Mouse (Mus musculus): ENCODE measurements around the gene Bax. TPM values are rescaled to one million over a fixed set of nuclear protein-coding genes. Genes with fewer than 3 reads are reported as not detected.

Gene Bax
- 100 to 1,000 TPM; 303 to 346 TPM for polyA plus RNA-seq (2017; shearing (Covaris generic))

DNA sequence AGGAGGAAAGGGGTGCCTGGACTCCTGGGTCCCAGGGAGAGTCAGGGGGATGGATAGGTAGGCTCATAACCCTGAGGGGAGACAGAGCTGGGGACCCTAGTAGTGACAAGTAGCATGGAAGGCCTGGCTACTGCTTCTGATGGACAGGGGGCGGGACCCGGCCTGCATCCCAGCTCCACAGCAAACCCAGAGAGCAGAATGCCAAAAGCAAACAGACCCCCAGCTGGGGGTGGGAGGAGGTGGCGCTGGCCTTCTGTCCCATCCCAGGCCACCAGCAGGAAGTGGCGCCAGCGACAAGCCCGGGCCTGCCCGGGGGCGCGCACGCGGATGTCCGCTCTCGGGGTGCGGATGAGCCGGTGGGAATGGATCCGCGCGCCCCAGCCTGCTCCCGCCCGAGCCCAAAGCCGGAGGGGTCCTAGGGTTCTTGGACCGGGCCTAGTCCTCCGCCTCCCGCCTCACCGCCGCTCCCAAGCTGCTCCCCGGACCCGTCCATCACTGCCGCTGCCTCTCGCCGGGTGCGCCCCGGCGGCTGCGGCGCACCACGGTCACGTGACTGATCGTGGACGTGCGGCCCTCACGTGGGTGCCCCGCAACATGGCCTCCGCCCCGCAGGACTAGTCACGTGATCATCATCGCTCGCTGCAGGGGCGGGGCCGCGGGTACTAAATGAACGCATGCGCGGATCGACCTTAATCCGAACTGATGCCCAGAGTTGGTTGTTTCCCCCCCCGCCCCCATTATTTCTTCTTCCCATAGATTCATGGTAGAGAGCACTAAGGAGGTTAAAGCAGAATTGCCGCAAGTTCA, at the start of gene Bax:
Bax (minus strand) TSS at position 616 of the 807 bp plus-strand sequence.

DNA sequence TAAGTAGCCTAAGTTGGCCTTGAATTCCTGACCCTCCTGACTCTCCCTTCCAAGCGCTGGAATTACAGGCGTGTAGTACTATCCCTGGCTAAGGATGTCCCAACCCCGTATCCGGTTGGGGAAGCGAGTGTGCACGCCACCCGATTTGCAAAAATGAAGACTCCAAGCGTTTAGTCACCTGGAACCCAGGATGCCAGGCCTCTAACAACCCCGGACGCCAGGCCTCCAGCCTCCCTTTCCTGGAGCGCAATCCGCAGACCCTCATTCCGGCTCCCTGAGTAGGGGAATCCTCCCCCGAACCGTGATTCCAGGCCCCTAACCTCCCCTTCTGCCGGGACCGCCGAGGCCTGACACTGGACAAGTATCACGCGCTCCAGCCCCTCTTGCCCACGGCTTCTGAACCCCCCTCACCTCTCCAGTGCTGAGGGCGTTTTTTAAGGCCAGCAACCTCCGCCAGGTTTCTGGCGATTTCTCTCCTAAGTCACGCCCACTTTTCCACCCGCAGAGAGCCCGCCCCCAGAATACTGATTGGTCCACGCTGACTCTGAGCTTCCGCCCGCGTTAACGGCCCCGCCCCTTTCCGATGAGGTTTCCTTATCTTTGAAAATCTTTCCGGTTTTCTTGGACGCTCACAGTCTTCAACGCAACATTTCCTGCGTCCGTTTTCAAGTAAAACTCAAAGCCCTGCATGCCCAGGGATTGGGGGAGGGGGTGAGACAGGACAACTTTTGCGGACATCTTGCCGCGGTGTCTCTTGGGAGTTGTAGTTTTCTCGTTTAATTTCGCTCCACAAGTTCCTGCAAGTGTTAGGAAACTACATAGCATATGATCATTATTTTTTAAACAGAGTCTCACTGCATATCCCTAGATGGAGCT, 43.5 kb upstream of the Bax start, which contains the start of gene Nucb1:
Nucb1 (minus strand) TSS at position 495 of the 876 bp plus-strand sequence.

DNA sequence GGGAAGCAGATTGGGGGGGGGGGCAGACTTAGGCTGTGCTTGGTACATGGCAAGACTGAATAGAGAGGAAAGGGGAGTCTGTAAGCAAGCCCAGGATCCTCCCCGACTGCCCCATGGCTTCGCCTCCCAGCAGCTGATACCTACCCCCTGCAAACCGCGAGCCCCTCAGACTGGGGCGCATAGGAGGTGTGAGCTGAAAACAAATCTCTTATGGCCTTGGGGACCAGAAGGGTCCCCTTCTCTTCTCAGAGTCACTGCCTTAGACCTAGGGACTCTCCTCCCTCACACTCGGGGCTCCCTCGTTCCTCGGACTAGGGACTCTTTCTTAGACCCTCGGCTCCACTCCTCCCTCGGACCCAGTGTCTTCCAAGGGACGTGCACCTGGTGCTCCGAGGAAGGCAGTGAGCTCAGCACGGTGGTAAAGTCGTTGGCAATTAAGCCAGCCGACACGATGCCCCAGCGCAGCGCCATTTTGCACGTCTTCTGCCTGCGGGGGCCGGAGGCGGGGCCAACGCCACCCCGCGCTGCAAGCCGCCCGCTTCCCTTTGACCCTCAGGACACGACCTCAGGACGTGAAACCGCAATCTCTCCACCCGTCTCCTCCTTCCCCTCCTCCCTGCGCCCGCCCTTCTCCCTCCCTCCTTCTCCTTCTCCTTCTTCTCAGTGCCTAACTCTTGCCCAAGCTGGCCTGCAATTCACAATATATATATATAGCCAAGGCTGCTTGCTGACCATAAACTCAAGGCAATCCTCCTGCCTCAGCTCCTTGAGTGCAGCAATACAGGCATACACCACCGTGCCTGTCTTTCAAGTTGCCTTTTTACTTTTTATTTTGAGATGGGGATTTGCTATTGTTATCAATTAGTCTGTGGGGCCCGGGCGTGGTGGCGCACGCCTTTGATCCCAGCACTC, 21.9 kb upstream of the Bax start, which contains the start of gene Dhdh:
Dhdh (minus strand) TSS at position 513 of the 912 bp plus-strand sequence.

DNA sequence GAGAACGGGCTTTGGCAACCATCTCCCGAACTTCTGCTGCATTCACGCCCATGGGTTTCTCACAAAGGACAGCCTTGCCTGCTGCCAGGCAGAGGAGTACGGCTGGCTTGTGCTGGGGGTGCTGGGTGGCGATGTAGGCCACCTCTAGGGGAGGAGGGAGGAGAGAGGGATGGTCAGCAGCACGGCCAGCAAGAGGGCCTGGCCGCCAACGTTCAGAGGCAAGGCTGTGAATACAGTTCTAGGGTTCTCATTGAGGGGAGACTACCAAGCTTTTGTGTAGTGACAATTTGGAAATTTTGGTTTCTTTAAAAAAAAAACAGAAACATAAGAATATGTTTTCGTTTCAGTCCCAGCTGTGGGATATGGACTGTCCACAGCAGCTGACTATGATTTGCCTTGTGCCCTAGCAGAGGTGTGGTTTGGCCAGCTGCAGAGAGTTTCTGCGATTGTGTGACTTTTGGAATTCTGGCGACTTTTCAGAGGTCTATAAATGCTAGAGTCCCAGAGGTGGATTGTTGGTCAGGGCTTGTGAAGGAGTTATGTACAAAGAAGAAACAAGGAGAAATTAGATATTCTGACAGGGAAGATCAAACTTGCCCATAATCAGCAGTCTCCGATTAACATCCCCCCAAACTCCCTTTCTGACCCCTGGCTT, 20.2 kb upstream of the Bax start, which contains the start of gene Gm45808:
Gm45808 (minus strand) TSS at position 51 of the 655 bp plus-strand sequence.

DNA sequence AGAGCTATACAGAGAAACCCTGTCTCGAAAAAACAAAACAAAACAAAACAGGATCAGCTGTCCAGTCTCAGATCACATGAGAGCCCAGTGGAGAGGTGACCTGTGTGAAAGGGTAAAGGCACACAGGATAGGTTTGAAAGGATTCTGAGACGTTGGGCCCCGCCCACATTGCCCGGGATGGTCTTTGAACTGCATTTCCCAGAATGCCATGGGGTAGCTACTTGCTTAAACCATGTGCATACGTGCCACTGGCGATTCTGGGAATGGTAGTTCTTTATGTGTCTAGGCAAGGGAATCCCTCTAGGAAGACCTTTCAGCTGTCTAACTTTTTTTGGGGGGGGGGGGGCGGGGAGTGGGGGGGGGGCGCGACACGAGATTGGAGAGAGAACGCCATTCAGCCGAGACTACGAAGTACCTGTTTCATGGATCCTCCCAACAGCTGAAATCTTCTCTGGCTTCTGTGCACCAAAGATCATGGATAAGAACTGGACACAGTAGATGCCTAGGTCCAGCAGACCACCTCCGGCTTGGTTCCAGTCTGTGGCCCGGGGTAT, 14.8 kb upstream of the Bax start, which contains the start of gene Tulp2:
Tulp2 (plus strand) TSS at position 504 of the 554 bp plus-strand sequence.

DNA sequence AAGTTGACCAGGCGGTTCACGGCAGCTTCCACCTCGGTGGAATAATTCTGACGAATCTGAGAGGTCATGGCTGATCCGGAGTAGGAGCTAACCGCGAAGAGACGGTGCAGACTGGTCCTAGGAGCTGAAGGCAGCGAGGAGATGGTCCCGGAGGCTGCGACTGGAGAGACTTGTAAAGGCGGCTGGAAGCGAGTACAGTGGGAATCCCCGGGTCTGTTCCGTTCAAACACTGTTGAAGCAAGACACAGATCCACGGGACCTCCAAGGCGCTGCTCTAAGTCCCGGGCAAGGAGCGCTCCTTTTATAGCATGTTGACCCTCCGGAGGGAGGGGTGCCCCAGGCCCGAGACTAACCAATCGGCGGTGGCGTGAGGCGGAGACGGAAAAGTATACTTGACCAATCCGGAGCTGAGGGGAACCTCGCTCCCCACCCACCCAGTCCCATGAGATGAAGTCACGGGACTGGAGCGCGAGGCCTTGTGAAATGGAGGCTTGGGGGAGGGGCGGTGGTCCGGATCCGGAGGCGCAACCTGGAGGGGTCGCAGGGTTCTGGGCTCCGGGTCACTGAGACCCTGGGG, 7.0 kb downstream of the Bax start, which contains the start of gene Ftl1:
Ftl1 (minus strand) TSS at position 321 of the 577 bp plus-strand sequence.

DNA sequence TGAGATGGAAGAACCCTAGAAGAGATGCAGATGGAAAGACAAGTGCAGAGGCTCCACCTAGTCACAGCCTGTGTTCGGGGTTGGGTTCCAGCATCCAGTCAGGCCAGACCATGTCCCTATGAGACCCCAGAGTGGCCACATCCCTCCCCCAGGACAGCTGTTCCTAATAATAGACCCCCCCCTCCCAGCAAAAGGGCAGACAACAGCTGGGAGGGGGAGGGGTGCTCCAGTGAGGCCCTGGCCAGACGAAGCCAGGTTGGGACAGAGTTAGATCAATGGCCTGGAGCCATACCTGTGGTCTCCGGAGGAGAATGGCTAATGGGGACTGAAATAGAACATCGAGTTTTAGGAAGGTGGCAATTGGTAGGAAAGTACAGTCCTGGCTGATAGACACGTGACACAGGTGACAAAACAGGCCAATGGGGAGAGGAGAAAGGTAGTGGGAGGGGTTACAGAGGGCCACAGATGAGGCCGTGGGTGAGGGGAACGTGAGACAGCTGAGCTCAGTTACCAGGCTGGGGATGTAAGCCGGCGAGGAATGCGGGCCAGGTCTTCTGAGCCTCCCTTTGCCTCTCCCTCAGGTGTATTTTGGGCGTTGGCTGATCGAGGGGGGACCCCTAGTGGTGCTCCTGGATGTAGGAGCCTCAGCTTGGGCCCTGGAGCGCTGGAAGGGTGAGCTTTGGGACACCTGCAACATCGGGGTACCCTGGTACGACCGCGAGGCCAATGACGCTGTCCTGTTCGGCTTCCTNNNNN, 29.0 kb downstream of the Bax start, which contains the start of gene Ruvbl2:
Ruvbl2 (minus strand) TSS at position 576 of the 756 bp plus-strand sequence.

DNA sequence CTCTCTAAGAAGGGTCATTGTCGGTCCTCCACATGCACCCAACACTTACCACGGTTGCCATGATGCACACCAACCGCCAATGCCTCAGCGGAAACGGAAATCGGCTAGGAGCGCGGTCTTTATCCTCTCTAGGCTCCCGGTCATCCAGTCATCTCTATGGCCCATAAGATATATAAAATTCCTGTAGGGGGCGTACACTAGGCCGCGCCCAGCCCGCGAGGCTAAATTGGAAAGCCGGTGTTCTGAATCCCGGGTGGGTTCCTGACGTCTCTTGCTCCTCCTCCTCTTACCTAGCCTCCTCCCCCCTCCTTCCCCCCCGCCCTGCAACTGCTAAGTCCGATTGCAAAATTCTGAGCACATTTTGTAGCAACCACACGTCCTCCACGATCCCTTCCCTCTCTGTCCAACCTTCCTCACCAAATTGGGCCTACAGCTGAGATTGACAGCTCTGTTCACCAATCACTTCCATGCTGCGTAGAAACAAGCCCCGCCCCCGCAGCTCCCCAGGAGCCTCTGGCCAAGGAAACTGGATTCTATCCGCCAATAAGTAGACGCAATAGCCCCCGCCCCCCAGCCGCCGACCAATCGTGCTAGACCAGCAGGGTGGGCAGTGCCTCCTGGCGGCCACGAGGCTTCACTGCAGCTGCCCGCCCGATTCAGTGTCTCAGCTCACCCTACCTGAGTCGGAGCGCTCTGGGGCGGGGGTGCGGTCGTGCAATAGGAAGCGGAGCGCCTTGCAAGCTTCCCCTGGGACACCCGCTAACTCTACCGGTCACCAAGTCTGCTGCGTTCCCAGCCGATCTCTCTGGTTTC, 32.3 kb downstream of the Bax start, which contains the start of gene Gys1:
Gys1 (plus strand) TSS at position 642 of the 813 bp plus-strand sequence.

DNA sequence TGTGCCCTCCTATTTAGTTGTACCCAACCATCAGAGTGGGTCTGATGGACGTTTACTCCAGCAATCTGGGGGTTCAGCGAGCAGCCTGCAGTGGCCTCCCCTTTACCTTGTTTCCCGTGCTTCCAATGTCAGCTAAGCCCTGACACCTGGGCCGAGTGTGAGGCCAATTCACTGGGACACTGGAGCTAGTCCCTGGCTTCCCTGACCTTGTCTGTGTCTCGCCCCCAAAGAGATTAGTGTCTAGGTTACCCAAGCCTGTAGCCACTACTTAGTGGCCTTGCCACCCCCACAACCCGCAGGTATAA, 46.1 kb downstream of the Bax start, which contains the start of gene Lhb:
Lhb (plus strand) TSS at position 206 of the 305 bp plus-strand sequence.

DNA sequence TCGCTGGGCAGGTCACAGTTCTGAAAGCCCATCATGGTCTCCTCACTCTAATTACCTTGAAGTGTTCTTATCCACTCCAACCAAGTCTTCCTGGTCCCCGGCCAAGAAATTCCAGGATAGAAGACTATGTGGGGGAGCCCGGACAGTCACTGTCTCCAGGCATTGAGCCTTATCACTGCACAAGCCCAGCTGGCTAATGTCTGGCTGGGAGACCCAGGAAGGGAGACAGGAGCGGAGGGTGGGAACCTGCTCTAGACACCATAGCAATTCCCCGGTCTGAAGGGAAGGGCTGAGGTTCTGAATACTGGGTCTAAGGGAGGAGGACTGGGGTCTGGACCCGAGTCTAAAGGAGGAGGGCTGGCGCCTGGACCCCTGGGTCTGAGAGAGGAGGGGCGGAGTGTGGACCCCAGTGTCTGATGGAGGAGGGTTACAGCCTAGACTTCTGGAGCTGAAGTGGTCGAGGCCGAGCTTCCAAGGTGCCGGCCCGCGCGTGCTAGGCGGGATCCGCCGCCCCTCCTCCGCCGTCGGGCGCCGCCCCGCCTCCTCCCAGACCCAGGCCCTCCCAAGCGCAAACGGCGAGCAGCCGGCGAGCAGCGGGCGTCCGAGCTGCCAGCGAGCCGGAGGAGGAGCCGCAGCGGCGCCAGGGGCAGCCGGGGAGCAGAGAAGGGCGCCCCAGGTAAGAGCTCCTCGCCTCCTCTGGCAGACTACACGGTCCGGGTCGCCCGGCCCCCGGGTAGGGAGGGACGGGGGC, 53.4 kb downstream of the Bax start, which contains the start of gene Ntf5:
Ntf5 (plus strand) TSS at position 583 of the 751 bp plus-strand sequence.

Other genes starting within 250 kb of the Bax start
- 100 to 1,000 TPM; 461 to 714 TPM for gene Cd37, start 227.8 kb downstream of the Bax start, polyA plus RNA-seq (2017; shearing (Covaris generic))
- under 1 TPM in 1 of 2 experiments, not detected in 1; 0.20 TPM for gene Slc6a16, start 225.8 kb downstream of the Bax start, polyA plus RNA-seq (2017; shearing (Covaris generic))
- gene Slc6a21, start 189.4 kb downstream of the Bax start, polyA plus RNA-seq (2017; shearing (Covaris generic)) = under 1 TPM in 1 of 2 experiments, not detected in 1; 0.28 TPM
- 10 to 100 TPM; 12.2 to 16.1 TPM for gene Trpm4, start 133.1 kb downstream of the Bax start, polyA plus RNA-seq (2017; shearing (Covaris generic))
- not detected for gene Hrc, start 131.6 kb downstream of the Bax start, polyA plus RNA-seq (2017; shearing (Covaris generic))
- under 1 TPM; 0.12 to 0.16 TPM for gene Ppfia3, start 99.9 kb downstream of the Bax start, polyA plus RNA-seq (2017; shearing (Covaris generic))
- under 1 TPM in 1 of 2 experiments, not detected in 1; 0.35 TPM for gene Lin7b, start 96.3 kb downstream of the Bax start, polyA plus RNA-seq (2017; shearing (Covaris generic))
- gene Snrnp70, start 71.2 kb downstream of the Bax start, polyA plus RNA-seq (2017; shearing (Covaris generic)) = 100 to 1,000 TPM; 204 to 218 TPM
- not detected for gene Kcna7, start 61.2 kb downstream of the Bax start, polyA plus RNA-seq (2017; shearing (Covaris generic))
- gene Ntf5, start 53.2 kb downstream of the Bax start, polyA plus RNA-seq (2017; shearing (Covaris generic)) = 1 to 10 TPM; 1.2 to 1.4 TPM
- not detected for gene Lhb, start 46.1 kb downstream of the Bax start, polyA plus RNA-seq (2017; shearing (Covaris generic))
- gene Gys1, start 32.1 kb downstream of the Bax start, polyA plus RNA-seq (2017; shearing (Covaris generic)) = 10 to 100 TPM in 1 of 2 experiments, 1 to 10 TPM in 1; 6.3 to 11.1 TPM
- gene Ruvbl2, start 28.8 kb downstream of the Bax start, polyA plus RNA-seq (2017; shearing (Covaris generic)) = 10 to 100 TPM; 52.7 to 55.4 TPM
- 1,000 to 10,000 TPM; 1,818 to 2,133 TPM for gene Ftl1, start 7.0 kb downstream of the Bax start, polyA plus RNA-seq (2017; shearing (Covaris generic))
- under 1 TPM; 0.45 to 0.88 TPM for gene Tulp2, start 15.0 kb upstream of the Bax start, polyA plus RNA-seq (2017; shearing (Covaris generic))
- gene Gm45808, start 19.9 kb upstream of the Bax start, polyA plus RNA-seq (2017; shearing (Covaris generic)) = under 1 TPM in 1 of 2 experiments, not detected in 1; 0.21 TPM
- 1 to 10 TPM in 1 of 2 experiments, under 1 TPM in 1; 0.27 to 1.1 TPM for gene Dhdh, start 21.9 kb upstream of the Bax start, polyA plus RNA-seq (2017; shearing (Covaris generic))
- 100 to 1,000 TPM; 193 to 285 TPM for gene Nucb1, start 43.5 kb upstream of the Bax start, polyA plus RNA-seq (2017; shearing (Covaris generic))
- gene Ppp1r15a, start 59.4 kb upstream of the Bax start, polyA plus RNA-seq (2017; shearing (Covaris generic)) = 10 to 100 TPM; 30.0 to 40.4 TPM
- gene Plekha4, start 59.4 kb upstream of the Bax start, polyA plus RNA-seq (2017; shearing (Covaris generic)) = under 1 TPM in 1 of 2 experiments, not detected in 1; 0.49 TPM
- gene Hsd17b14, start 88.0 kb upstream of the Bax start, polyA plus RNA-seq (2017; shearing (Covaris generic)) = under 1 TPM; 0.85 to 0.86 TPM
- 10 to 100 TPM; 61.0 to 61.5 TPM for gene Bcat2, start 103.3 kb upstream of the Bax start, polyA plus RNA-seq (2017; shearing (Covaris generic))
- not detected for gene Fgf21, start 148.6 kb upstream of the Bax start, polyA plus RNA-seq (2017; shearing (Covaris generic))
- under 1 TPM in 1 of 2 experiments, not detected in 1; 0.11 TPM for gene Fut1, start 150.4 kb upstream of the Bax start, polyA plus RNA-seq (2017; shearing (Covaris generic))
- gene Izumo1, start 154.9 kb upstream of the Bax start, polyA plus RNA-seq (2017; shearing (Covaris generic)) = under 1 TPM; 0.48 to 0.64 TPM
- 1 to 10 TPM; 1.2 to 1.4 TPM for gene Rasip1, start 160.6 kb upstream of the Bax start, polyA plus RNA-seq (2017; shearing (Covaris generic))
- 1 to 10 TPM in 1 of 2 experiments, under 1 TPM in 1; 0.16 to 1.8 TPM for gene Mamstr, start 173.1 kb upstream of the Bax start, polyA plus RNA-seq (2017; shearing (Covaris generic))
- gene Fut2, start 199.5 kb upstream of the Bax start, polyA plus RNA-seq (2017; shearing (Covaris generic)) = under 1 TPM; 0.05 to 0.23 TPM
- under 1 TPM in 1 of 2 experiments, not detected in 1; 0.30 TPM for gene Ntn5, start 217.1 kb upstream of the Bax start, polyA plus RNA-seq (2017; shearing (Covaris generic))
- under 1 TPM; 0.11 to 0.87 TPM for gene Sec1, start 227.5 kb upstream of the Bax start, polyA plus RNA-seq (2017; shearing (Covaris generic))
- 1 to 10 TPM; 1.4 to 2.6 TPM for gene Car11, start 232.9 kb upstream of the Bax start, polyA plus RNA-seq (2017; shearing (Covaris generic))
- 10 to 100 TPM; 30.7 to 43.2 TPM for gene Dbp, start 238.2 kb upstream of the Bax start, polyA plus RNA-seq (2017; shearing (Covaris generic))
- gene Rpl18, start 248.6 kb upstream of the Bax start, polyA plus RNA-seq (2017; shearing (Covaris generic)) = 1,000 to 10,000 TPM; 1,404 to 2,078 TPM

All from activated CD4-positive, CD25-positive, alpha-beta regulatory T cell (primary cell).